Mouse (Mus musculus): Measurements from ENCODE around the gene Pglyrp4. TPM values are rescaled to one million over a fixed set of nuclear protein-coding genes. Genes with fewer than 3 reads are reported as not detected.

Pglyrp4 gene
- polyA plus RNA-seq, 1 experiment from 2014 or later = not detected

Other genes starting within 250 kb of the Pglyrp4 start
- 72.8 and 74.7 TPM in 2 replicates for gene Snapin, start 235.9 kb upstream of the Pglyrp4 start, polyA plus RNA-seq (2015; fragmentation: Nextera tagmentation; extraction: Ambion mirVana)
- 92.0 and 98.5 TPM in 2 replicates for gene Chtop, start 217.4 kb upstream of the Pglyrp4 start, polyA plus RNA-seq (2015; fragmentation: Nextera tagmentation; extraction: Ambion mirVana)
- gene S100a1, start 212.5 kb upstream of the Pglyrp4 start, polyA plus RNA-seq (2015; fragmentation: Nextera tagmentation; extraction: Ambion mirVana) = 203 and 220 TPM in 2 replicates
- gene S100a13, start 212.5 kb upstream of the Pglyrp4 start, polyA plus RNA-seq (2015; fragmentation: Nextera tagmentation; extraction: Ambion mirVana) = 70.4 and 73.4 TPM in 2 replicates
- gene S100a14, start 200.1 kb upstream of the Pglyrp4 start, polyA plus RNA-seq (2015; fragmentation: Nextera tagmentation; extraction: Ambion mirVana) = 0.17 and 0.28 TPM in 2 replicates
- gene S100a16, start 189.7 kb upstream of the Pglyrp4 start, polyA plus RNA-seq (2015; fragmentation: Nextera tagmentation; extraction: Ambion mirVana) = 62.7 and 65.2 TPM in 2 replicates
- gene S100a3, start 166.3 kb upstream of the Pglyrp4 start, polyA plus RNA-seq (2015; fragmentation: Nextera tagmentation; extraction: Ambion mirVana) = 0.27 and 0.32 TPM in 2 replicates
- not detected in 2 replicates for gene S100a2, start 136.7 kb upstream of the Pglyrp4 start, polyA plus RNA-seq (2015; fragmentation: Nextera tagmentation; extraction: Ambion mirVana)
- not detected in 2 replicates for gene Gm42674, start 125.0 kb upstream of the Pglyrp4 start, polyA plus RNA-seq (2015; fragmentation: Nextera tagmentation; extraction: Ambion mirVana)
- gene S100a4, start 123.1 kb upstream of the Pglyrp4 start, polyA plus RNA-seq (2015; fragmentation: Nextera tagmentation; extraction: Ambion mirVana) = 2.4 and 3.1 TPM in 2 replicates
- gene S100a5, start 118.4 kb upstream of the Pglyrp4 start, polyA plus RNA-seq (2015; fragmentation: Nextera tagmentation; extraction: Ambion mirVana) = not detected in 2 replicates
- 38.1 and 38.2 TPM in 2 replicates for gene S100a6, start 114.0 kb upstream of the Pglyrp4 start, polyA plus RNA-seq (2015; fragmentation: Nextera tagmentation; extraction: Ambion mirVana)
- gene S100a7a, start 72.9 kb upstream of the Pglyrp4 start, polyA plus RNA-seq (2015; fragmentation: Nextera tagmentation; extraction: Ambion mirVana) = not detected in 2 replicates
- 10.4 and 15.2 TPM in 2 replicates for gene S100a8, start 57.9 kb upstream of the Pglyrp4 start, polyA plus RNA-seq (2015; fragmentation: Nextera tagmentation; extraction: Ambion mirVana)
- gene S100a9, start 31.2 kb upstream of the Pglyrp4 start, polyA plus RNA-seq (2015; fragmentation: Nextera tagmentation; extraction: Ambion mirVana) = 5.2 and 10.9 TPM in 2 replicates
- not detected in 2 replicates for gene Gm5849, start 51.0 kb downstream of the Pglyrp4 start, polyA plus RNA-seq (2015; fragmentation: Nextera tagmentation; extraction: Ambion mirVana)

All from heart, embryonic 13.5 days (tissue).